Mouse (Mus musculus): ENCODE results near the gene Ncl.

DNA sequence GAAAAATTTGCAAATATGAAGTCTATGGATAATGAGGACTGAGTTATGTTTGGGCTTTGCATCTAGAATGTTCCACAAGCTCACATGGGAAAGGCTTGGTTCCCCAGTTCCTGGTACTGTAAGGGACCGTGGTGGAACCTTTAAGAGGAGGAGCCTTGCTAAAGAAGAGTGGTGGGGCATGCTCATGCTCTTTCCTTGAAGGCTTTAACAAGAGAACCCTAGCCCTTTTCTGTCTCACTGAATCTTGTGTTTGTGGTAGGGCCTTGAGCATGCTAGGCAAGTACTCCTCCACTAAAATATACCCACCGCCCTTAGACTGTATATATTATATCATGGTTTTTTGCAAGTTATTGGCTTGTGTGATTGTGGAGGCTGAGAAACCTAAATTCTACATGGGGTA lies 16.8 kb downstream of the Ncl start:
- TF ChIP-seq CTCF (IDR thresholded peaks at IDR 0.05; ENCODE audit: low read depth) (no peak), EP300 (IDR thresholded peaks at IDR 0.05; ENCODE audit: low read depth) (no peak)

All from heart, postnatal 0 days (tissue).